Mouse (Mus musculus) bone marrow macrophage, adult 2 months (primary cell): ENCODE measurements at regions not wholly inside any gene's neighbourhood (a gene's known extent, or its start where the extent isn't known, plus 50 kb on each side); places are given as distances from the start of the nearest gene placed in this dataset.

Experiments used
- CTCF ChIP-seq: IDR thresholded peaks from 2 replicates; pipeline ENCODE4 v1.5.1; 2012; ENCODE audit warnings: low read depth, mild to moderate bottlenecking, low read length, moderate library complexity
- POLR2A ChIP-seq: IDR thresholded peaks from 2 replicates; pipeline ENCODE4 v1.6.1; 2012; ENCODE audit warnings: mild to moderate bottlenecking, low read depth, low read length, borderline replicate concordance

DNA sequence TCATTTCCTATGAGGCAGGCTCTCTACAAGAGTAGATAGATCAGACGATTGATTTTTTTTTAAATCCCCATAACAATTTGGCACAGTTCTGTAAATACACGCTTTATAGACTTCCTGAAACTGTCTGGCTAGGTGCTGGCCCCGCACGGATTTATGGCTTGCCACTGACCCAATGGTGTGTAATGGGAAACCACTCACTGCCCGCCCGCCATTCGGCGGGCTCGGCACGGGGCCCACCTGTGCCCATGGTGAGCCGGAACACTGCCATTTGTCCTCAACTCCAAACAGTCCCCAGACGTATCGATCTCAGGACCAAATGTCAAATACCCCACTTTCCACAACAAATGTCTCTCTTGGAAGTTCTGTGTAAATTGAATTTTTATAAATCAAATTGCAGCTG lies 475.8 kb upstream of the Fam19a5 start:
- TF ChIP-seq CTCF: no peak
- no peak for TF ChIP-seq POLR2A
